Mouse (Mus musculus) olfactory bulb, adult 2 months (tissue): ENCODE measurements around the gene Dctn2.

Experiments used
- CTCF ChIP-seq: fragments of 200-500 bp; IDR thresholded peaks from 2 replicates; pipeline ENCODE4 v1.5.1; 2012; ENCODE audit warnings: low read depth, mild to moderate bottlenecking, low read length, moderate library complexity; ENCODE audit not compliant: insufficient read depth
- POLR2A ChIP-seq: fragments of 200-500 bp; IDR thresholded peaks from 2 replicates; pipeline ENCODE4 v1.6.1; 2012; ENCODE audit warnings: mild to moderate bottlenecking, low read depth, low read length, moderate library complexity; ENCODE audit not compliant: insufficient read depth

GRCm38 (mm10) chr10:127312858-127313257 lies 46.7 kb downstream of the Dctn2 start:
- TF ChIP-seq CTCF = no peak
- TF ChIP-seq POLR2A = no peak
